Mouse (Mus musculus) heart, adult 9 months (tissue): ENCODE results near the gene Cdcp1.

Experiments
- DNase-seq, 2 experiments: peaks; one replicate each; pipeline ENCODE4 v3.0.0; 2022; ENCODE audit warnings: low spot score in 2 of 2

The Cdcp1 gene

GRCm38 (mm10) chr9:123213371-123213770 is 2.5 kb downstream of the Cdcp1 start:
- no peak for DNase-seq

- no peak for DNase-seq
These were observed 7.9 kb downstream of the Cdcp1 start for GRCm38 (mm10) chr9:123207895-123208294.

GRCm38 (mm10) chr9:123206948-123207347 is 8.9 kb downstream of the Cdcp1 start:
- DNase-seq, result no peak

- no peak for DNase-seq
These were observed 9.3 kb downstream of the Cdcp1 start for GRCm38 (mm10) chr9:123206526-123206925.

GRCm38 (mm10) chr9:123200116-123200515 is 15.7 kb downstream of the Cdcp1 start:
- DNase-seq, result no peak

- no peak for DNase-seq
These were observed 27.6 kb downstream of the Cdcp1 start for GRCm38 (mm10) chr9:123188271-123188670.

- peak in 1 of 2 experiments; percentile 14 for DNase-seq
These were observed 28.2 kb downstream of the Cdcp1 start for GRCm38 (mm10) chr9:123187589-123187988.

- no peak for DNase-seq
These were observed 29.7 kb downstream of the Cdcp1 start for GRCm38 (mm10) chr9:123186151-123186550.

GRCm38 (mm10) chr9:123185546-123185945 is 30.3 kb downstream of the Cdcp1 start:
- no peak for DNase-seq

GRCm38 (mm10) chr9:123183226-123183625 is 32.6 kb downstream of the Cdcp1 start:
- no peak for DNase-seq

GRCm38 (mm10) chr9:123180003-123180402 is 35.8 kb downstream of the Cdcp1 start:
- DNase-seq, result no peak

GRCm38 (mm10) chr9:123177380-123178048 is 38.3 kb downstream of the Cdcp1 start:
- DNase-seq, result no peak

GRCm38 (mm10) chr9:123174356-123174755 is 41.5 kb downstream of the Cdcp1 start:
- no peak for DNase-seq

- no peak for DNase-seq
These were observed 42.1 kb downstream of the Cdcp1 start for GRCm38 (mm10) chr9:123173760-123174159.

- no peak for DNase-seq
These were observed 49.9 kb downstream of the Cdcp1 start for GRCm38 (mm10) chr9:123165781-123166443.

- no peak for DNase-seq
These were observed 52.7 kb downstream of the Cdcp1 start for GRCm38 (mm10) chr9:123162985-123163694.

- DNase-seq, result no peak
These were observed 54.0 kb downstream of the Cdcp1 start for GRCm38 (mm10) chr9:123161792-123162191.

- peak in 1 of 2 experiments; percentile 49 for DNase-seq
These were observed 56.5 kb downstream of the Cdcp1 start for GRCm38 (mm10) chr9:123159330-123159729.

GRCm38 (mm10) chr9:123158125-123158836 is 57.6 kb downstream of the Cdcp1 start:
- DNase-seq, result no peak

GRCm38 (mm10) chr9:123157699-123158098 is 58.1 kb downstream of the Cdcp1 start:
- DNase-seq, result peak; percentile 50 to 64

- DNase-seq, result peak; percentile 71 to 77
These were observed 58.9 kb downstream of the Cdcp1 start for GRCm38 (mm10) chr9:123156910-123157361.

GRCm38 (mm10) chr9:123153121-123153520 is 62.7 kb downstream of the Cdcp1 start:
- DNase-seq, result peak; percentile 74 to 78
